Mouse (Mus musculus) bone marrow macrophage, adult 2 months (primary cell): ENCODE results near the gene Ripor2. TPM values are rescaled to one million over a fixed set of nuclear protein-coding genes. Genes with fewer than 3 reads are reported as not detected.

Source experiments
- H3K27ac ChIP-seq: 2 replicates; pipeline ENCODE4 v1.5.1; 2012; ENCODE audit warnings: low read depth, low read length; ENCODE audit not compliant: insufficient read depth
- H3K4me1 ChIP-seq: 2 replicates; pipeline ENCODE4 v1.6.1; 2012; ENCODE audit warnings: low read length; ENCODE audit not compliant: control insufficient read depth, insufficient read depth
- H3K4me3 ChIP-seq: 2 replicates; pipeline ENCODE4 v1.5.1; 2012; ENCODE audit warnings: mild to moderate bottlenecking, low read length, moderate library complexity; ENCODE audit not compliant: insufficient read depth
- CTCF ChIP-seq: IDR thresholded peaks from 2 replicates; pipeline ENCODE4 v1.5.1; 2012; ENCODE audit warnings: low read depth, mild to moderate bottlenecking, low read length, moderate library complexity
- POLR2A ChIP-seq: IDR thresholded peaks from 2 replicates; pipeline ENCODE4 v1.6.1; 2012; ENCODE audit warnings: mild to moderate bottlenecking, low read depth, low read length, borderline replicate concordance
- polyA plus RNA-seq: library from polyadenylated mRNA; stranded (reverse); fragments of >200 nt; gene quantifications from 2 replicates; pipeline ENCODE4 v1.2.4, GENCODE M21; 2012; ENCODE audit not compliant: missing spikeins, insufficient read depth, insufficient read length

Gene Ripor2
- polyA plus RNA-seq, 1 experiment: 0.46 TPM

DNA sequence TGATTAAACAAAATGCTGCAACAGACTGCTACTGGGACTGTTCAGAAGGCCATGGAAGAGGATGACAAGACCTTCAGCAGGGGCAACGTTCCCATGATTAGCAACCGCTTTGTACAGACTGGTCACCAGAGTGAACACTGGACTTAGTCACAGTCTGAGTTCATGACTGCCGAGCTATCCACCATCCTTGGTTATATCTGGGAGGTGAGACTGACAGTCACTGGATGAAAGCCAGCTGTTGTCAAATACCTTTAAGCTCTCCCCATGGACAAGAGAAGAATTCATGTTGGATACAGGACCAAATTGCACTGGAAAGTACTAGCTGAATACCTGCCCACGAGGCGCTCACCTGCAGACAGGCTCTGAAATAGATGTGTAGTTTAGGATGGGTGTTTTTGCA, 2.4 kb downstream of the Ripor2 start:
- H3K4me1 ChIP-seq: peaks cover 2% of the 10 kb centered on the region; the same call in 1 of the 2 replicates
- TF ChIP-seq CTCF: no peak
- TF ChIP-seq POLR2A: no peak
- no peak overlapping the region for H3K27ac ChIP-seq
- no peak overlapping the region for H3K4me3 ChIP-seq

DNA sequence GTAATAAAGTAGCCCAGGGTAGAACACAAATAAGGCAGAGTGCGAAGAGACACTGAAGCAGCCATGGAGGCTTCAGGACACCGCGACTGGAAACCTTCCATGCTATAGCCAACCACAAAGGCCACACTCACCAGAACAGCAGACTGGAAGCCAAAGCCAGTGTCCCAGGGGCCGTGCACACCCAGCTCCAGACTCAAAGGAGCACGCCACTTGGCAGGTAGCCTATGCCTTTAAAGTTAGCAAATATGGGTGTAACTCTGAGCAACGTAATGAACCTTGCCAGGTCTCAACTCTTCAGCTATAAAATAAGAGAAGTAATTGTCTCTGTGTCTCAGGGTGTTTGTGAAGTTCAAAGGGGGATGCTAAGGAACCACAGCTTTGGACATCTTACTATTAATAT, 2.9 kb downstream of the Ripor2 start:
- TF ChIP-seq POLR2A (no peak), CTCF (no peak)
- H3K4me3 ChIP-seq: no peak overlapping the region
- H3K27ac ChIP-seq: no peak overlapping the region
- peaks cover 2% of the 10 kb centered on the region; the same call in 1 of the 2 replicates for H3K4me1 ChIP-seq

DNA sequence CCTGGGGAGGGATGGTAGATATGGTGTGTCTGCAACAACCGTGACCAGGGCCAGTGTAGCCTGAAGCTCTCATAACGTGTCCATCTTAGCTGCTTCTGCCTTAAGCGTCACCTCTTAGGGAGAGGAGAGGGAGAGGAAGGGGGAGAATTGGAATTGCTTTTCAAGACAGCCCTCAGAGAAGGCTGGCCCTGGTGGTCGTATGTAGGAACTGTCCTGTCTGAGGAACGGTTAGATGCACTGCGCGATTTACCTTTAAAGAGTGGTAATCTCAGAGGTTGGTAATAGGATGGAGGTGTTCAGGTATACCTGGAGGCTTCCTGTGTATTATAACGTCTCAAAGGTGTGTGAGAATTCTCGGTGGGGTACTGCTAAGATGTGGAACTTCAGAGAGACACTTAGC, 3.4 kb downstream of the Ripor2 start:
- Histone ChIP-seq H3K27ac (no peak overlapping the region), H3K4me1 (peaks cover 2% of the 10 kb centered on the region; the same call in 1 of the 2 replicates), H3K4me3 (no peak overlapping the region)
- no peak for TF ChIP-seq CTCF
- no peak for TF ChIP-seq POLR2A

DNA sequence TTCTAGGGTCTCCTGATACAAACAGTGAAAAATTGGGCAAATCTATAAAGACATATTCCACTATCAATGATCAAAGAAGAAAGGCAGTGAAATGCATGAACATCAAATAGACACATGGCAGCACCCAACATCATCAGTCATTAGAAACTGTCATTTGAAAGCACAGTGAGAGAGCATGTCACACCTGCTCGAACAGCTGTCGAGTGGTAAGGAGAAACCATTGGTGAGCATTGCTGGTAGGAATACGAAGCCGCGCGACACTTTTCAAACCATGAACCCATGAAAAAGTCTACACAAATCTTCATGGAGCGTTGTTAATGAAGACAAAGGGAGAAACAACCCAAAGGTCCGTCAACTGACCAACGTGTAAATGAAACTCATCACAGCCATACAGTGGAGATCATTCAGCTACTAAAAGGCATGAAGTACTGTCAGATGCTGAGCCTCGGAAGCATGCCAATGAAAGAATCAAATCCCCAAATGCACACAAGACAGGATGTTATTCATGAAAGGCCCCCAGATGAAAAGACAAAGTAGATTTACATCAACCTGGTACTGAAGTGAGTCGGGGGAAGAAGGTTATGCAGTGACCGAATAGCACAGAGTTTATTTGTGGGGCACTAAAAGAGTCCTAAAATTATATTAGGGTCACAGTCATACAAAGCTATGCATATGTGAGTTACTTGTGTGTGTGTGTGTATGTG, 5.4 kb downstream of the Ripor2 start:
- H3K27ac ChIP-seq: no peak overlapping the region
- TF ChIP-seq CTCF (no peak), POLR2A (no peak)
- H3K4me1 ChIP-seq: peaks cover 4% of the 10 kb centered on the region
- no peak overlapping the region for H3K4me3 ChIP-seq

DNA sequence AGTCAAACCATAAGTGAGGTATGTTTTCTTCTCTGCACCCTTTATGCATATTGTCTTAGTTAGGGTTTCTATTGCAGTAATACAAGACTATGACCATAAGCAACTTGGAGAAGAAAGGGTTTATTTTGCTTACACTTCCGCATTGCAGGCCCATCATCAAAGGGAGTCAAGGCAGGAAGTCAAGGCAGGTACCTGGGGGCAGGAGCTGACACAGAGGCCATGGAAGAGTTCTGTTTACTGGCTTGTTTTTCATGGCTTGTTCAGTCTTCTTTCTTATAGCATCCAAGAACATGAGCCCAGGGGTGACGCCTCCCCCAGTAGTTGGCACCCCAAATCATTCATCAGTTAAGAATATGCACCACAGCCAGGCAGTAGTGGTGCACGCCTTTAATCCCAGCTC, 6.6 kb downstream of the Ripor2 start:
- TF ChIP-seq POLR2A (no peak), CTCF (no peak)
- Histone ChIP-seq H3K4me1 (peaks cover 4% of the 10 kb centered on the region), H3K27ac (no peak overlapping the region), H3K4me3 (no peak overlapping the region)

DNA sequence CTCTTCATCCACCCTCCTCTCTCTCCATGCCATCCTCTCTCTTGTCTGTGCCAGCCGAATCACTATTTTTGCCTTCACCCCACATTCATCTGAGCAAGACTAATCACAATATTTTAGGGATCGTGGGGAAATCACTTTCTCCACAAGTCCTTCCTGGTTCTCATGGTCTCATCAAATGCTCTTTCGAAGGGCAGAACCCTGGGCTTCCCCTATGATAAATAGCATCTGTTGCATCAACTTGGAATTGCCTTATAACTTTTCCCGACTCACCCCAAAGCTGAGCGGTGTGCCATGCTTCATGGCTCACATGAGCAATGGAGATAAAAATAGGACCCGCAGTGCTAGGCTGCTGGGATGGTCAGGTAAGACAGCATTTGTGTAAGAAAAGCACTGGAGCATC, 9.7 kb downstream of the Ripor2 start:
- peaks cover 4% of the 10 kb centered on the region for H3K4me1 ChIP-seq
- H3K4me3 ChIP-seq: no peak overlapping the region
- TF ChIP-seq CTCF (no peak), POLR2A (no peak)
- H3K27ac ChIP-seq: no peak overlapping the region

DNA sequence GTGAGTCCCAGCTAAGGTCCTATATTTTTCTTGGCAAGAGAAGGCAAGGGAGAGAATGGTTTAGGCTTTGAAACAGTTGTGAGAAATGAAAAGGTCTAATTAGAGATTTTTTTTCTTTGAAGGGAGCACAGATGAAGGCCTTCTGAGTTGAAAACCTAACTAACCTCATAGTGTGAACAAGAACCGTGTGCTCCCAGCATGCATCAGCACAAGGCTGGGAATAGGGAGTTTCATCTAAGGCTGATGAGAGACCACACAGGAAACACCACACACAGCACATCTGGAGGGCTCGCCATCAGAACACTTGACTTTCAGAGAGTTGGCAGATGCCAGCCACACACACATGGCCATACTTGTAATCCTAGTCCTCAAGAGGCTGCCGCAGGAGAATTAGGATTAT, 12.3 kb downstream of the Ripor2 start:
- Histone ChIP-seq H3K4me3 (no peak overlapping the region), H3K27ac (no peak overlapping the region), H3K4me1 (peaks cover 2% of the 10 kb centered on the region)
- TF ChIP-seq POLR2A (no peak), CTCF (no peak)

DNA sequence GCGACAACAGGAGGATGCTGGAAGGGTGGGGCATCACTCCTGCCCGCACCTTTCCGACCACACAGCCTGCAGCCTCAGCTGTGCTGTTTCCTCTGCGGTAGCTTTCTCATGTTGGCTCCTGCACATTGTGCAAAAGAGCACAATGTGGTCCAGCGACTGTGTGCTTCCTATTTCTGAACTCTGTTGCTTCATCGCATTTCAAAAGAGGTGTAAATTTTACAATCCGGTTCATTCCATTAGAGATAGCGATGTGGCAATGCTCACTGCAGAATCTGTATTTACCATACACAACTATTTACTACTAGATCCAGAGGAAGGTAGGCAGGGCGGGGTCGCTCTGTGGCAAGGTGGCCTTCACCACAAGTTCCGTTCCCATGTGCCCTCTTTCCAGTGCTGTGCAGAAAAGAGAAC, 17.6 kb downstream of the Ripor2 start:
- Histone ChIP-seq H3K27ac (no peak overlapping the region), H3K4me3 (peak overlapping the region; percentile 34; the same call in 1 of the 2 replicates), H3K4me1 (peaks cover 11% of the 10 kb centered on the region)
- TF ChIP-seq POLR2A: no peak
- TF ChIP-seq CTCF: no peak

DNA sequence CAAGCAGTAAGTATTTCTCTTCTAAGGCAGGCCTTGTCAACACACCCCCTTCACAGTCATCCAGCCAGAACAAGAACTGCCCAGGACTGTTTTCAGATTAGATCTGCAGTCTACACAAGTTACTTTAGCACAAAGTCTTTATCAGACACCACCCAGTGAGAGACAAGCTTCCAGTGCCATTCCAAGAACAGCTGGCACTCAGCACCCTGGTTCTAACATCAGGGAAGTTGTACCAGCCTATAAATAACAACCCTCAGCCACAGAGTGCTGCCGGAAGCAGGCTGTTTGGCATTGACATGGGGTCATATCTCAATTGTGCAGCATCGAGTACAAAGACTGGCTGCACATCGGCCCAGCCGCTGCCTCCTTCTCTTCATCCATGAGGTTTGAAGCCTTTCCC, 21.0 kb downstream of the Ripor2 start:
- Histone ChIP-seq H3K27ac (no peak overlapping the region), H3K4me3 (no peak overlapping the region), H3K4me1 (peaks cover 23% of the 10 kb centered on the region)
- TF ChIP-seq CTCF: no peak
- no peak for TF ChIP-seq POLR2A

DNA sequence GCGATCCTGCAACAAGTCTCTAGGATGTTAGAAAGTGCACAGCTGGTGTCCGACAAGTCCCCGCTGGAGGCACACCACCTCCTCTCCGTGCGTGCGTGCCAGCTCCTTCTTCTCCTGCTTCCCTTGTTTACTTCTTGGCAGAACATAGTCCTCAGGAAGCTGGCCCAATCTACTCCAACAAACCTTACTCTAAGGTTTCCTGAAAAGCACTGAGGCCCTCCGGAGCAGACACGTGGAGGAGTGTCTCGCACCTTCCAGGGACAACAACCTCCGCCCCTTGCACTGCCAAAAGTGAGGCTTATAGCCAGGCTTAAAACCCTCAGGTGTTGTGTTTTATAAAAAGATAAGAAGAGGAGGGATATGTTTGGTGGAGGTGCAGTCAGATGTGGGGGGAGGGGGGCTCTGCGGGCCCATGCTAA, 21.6 kb downstream of the Ripor2 start:
- TF ChIP-seq POLR2A (no peak), CTCF (no peak)
- no peak overlapping the region for H3K27ac ChIP-seq
- peaks cover 23% of the 10 kb centered on the region for H3K4me1 ChIP-seq
- H3K4me3 ChIP-seq: no peak overlapping the region

DNA sequence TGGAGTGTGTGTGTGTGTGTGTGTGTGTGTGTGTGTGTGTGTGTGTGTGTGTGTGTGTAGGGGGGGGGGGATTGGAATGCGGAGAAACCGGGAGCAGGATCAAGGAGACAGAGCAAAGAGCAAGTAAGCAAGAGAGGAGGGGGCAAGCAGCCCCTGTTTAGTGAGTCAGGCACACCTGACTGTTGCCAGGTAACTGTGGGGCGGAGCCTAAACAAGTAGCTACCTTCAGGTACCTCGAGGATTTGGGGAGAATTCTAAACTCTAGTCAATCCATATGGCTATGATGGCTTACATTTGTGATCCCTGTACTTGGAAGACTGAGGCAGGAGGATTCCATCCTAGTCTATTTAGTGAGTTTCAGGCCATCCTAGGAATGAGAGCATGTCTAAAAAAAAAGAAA, 22.1 kb downstream of the Ripor2 start:
- peaks cover 28% of the 10 kb centered on the region for H3K4me1 ChIP-seq
- H3K27ac ChIP-seq: no peak overlapping the region
- TF ChIP-seq CTCF (no peak), POLR2A (no peak)
- H3K4me3 ChIP-seq: no peak overlapping the region
